Mouse (Mus musculus): ENCODE results near the gene Ruvbl2.
"Not testable (repeated sequence)": the region's sequence is repeated elsewhere in the genome, so short reads cannot be mapped to it uniquely, and the experiment has no call there.

Ruvbl2 gene

DNA sequence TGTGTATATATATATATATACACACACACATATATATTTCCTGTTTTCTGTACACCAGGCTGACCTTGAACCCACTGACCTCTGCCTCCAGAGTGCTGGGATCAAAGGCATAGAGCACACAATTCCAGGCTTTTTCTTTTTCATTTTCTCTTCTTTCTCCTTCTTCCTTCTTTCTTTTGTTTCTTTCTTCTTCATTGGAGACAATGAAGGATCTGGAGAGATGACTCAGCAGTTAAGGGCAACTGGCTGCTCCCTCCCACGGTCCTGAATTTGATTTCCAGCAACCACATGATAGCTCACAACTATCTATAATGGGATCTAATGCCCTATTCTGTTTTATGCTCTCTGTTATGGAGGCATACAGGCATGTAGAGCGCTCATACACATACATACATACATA, 41.1 kb downstream of the Ruvbl2 start:
- DNase-seq (ENCODE audit: low read depth, low spot score): no peak

DNA sequence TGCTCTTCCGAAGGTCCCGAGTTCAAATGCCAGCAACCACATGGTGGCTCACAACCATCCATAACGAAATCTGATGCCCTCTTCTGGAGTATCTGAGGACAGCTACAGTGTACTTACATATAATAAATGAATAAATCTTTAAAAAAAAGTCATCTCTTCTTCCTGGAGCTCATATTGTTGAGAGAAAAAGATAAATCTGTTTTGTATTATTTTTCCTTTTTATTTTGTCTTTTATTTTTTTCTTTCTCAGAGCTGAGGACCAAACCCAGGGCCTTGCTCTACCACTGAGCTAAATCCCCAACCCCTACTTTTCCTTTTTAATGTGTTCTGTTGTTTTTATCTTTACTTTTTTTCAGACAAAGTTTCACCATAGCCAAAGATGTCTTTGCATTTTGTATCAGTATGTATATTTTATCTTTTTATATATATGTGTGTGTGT, 41.5 kb downstream of the Ruvbl2 start:
- DNase-seq (ENCODE audit: low read depth, low spot score): not testable (repeated sequence)

DNA sequence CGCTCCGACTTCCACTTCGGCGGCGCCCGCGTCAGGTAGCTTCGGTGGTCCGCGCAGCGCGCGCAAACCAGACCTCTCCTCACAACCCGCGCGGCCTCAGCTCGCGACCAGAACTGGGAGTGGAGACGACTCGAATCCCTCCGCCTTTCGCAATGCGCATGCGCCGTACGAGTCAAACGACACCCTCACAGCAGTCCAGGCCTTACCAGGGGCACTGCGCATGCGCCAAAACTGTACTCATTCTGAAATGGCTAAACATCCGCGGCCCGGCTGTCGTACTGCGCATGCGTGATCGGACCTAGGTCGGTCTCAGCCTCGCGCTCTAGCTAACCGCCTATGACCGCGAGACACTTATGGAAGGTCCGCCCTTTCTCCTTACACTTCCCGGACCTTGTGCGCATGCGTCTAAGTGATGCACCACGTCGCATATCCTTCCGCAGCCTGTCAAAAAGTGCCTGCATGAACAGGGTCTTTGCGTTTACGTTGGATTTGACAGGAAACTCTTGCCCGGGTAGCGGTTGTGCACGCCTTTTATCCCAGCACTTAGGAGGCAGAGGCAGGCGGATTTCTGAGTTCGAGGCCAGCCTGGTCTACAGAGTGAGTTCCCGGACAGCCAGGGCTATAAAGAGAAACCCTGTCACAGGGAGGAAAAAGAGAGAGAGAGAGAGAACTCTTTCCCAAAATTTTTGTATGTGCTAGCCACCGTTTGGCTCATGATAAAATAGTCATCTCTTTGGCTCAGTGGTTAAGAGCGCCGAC, 42.1 kb downstream of the Ruvbl2 start, which contains the start of gene Snrnp70:
Gene Snrnp70, minus strand, starts transcription at position 165 of the 759 bp plus-strand sequence.
- DNase-seq (ENCODE audit: low read depth, low spot score): peak; percentile 100

DNA sequence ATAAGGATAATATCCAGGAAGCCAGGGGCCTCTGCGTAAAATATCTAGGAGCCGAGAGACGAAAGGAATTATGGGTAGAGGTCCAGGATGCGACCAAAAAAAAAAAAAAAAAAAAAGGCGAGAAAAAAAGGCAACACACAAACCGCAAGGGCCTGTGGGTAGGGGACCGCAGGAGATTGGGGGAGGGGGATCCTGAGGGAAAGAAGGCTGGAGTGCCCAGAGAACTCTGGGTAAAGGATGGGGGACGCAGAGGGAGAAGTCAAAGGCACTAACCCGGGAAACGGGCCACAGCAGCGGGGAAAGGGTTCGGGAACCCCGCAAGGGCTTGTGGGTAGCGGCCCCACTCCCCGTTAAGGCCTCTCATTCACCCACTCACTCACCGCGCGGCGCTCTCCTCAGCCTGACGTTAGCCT, 42.8 kb downstream of the Ruvbl2 start:
- DNase-seq (ENCODE audit: low read depth, low spot score): peak; percentile 65

DNA sequence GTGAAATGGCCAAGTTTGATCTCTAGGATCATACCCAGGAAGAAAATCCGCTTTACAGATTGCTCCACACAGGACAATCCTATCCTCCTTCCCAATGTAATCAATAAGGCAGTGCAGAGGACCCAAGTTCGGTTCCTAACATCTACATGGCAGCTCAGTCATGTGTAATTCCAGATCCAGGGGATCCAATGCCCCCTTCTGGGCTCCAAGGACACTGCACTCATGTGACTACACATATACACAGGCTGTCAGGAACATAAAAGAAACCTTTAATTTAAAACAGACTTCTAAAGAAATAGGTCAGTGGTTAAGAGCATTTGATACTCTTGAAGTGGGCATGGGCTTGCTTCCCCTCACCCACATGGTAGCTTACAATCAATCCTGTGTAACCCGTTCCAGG, 51.8 kb downstream of the Ruvbl2 start:
- no peak for DNase-seq (ENCODE audit: low read depth, low spot score)

DNA sequence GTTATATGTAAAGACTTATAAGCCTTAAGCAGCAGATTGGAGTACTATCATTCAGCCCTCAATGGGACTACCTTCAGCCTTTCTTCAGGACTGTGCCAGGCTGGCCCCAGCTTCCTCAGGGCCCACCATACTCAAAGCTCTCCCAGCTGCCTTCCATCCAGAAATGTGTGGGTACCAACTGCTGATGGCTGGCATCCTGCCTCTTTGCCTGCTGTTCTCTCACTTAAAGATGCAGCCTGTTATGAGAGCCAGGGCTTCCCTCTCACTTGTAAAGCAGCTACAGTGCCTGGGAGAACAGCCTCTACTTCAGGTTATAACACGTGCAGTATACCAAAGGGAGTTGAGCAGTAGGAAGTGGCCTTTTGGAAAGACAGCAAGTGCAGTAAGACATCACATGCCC, 61.8 kb downstream of the Ruvbl2 start:
- no peak for DNase-seq (ENCODE audit: low read depth, low spot score)

DNA sequence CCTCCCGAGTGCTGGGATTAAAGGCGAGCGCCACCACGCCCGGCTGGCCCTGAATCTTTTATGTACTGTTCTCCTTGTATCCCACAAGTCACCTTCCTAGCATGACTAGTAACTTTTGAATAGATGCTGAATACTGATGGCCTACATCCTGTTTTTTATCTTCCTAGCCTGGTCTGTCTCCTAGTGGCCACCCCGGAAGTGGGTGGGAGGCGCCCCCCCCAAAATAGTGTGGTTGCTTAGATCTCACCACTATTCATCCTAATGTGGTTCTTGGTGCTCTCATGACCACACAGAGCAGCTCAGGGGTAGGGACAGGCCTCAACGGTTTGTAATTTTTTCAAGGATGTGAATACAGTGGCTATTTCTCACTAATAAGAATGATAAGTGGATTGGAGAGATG, 63.3 kb downstream of the Ruvbl2 start:
- DNase-seq (ENCODE audit: low read depth, low spot score): no peak

DNA sequence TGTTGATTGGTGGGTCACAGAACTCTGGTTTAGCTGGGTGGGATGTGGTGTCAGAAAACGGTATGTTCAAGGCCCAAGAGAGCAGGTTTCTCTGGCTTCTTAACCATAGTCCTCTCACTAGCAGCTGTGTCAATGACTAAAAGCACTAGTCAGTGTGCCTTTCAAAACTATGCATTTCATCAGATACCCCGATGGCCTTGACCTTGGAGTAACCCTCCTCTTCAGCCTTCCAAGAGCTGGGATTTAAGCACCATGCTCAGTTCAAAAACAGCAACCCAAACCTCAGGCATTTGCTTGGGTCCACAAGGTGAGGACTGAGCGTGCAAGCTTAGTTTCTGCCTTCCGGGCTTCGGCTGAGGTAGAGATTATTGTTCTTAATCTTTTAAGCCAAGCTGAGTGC, 65.5 kb downstream of the Ruvbl2 start:
- DNase-seq (ENCODE audit: low read depth, low spot score): no peak
